Mouse (Mus musculus): ENCODE measurements at regions not wholly inside any gene's neighbourhood (a gene's known extent, or its start where the extent isn't known, plus 50 kb on each side); places are given as distances from the start of the nearest gene placed in this dataset.

GRCm38 (mm10) chr2:48538668-48539341 is 275.1 kb upstream of the Acvr2a start:
- DNase-seq (ENCODE audit: low spot score in 2 of 2): no peak

DNA sequence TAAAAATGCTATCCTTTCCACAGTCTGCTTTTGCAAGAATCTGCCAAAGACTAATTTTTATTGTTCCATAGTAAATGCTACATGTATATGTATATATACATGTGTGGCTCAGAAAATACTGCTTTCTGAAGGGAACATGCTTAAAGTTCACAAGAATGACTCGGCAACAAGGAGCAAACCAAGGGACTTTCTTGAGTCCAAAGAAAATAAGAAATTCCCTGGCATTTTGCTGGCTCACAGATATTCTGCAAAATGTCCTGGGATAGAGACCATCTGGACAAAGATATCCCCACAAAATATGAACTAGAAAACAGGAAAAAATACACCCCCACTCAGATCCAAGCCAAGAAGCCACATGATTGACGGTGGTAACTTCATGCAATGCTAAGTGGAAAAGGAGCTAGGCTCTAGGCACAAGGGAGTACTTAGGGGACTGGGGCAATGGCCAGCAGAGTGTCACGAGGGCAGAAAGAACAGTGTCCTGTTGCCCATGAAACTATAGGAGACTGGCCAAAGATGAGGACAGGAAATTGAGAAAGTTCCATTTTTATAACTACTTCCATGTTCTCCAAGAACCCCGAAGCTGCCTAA is 274.3 kb upstream of the Acvr2a start:
- DNase-seq (ENCODE audit: low spot score in 2 of 2): no peak

GRCm38 (mm10) chr2:48544377-48544776 is 269.5 kb upstream of the Acvr2a start:
- DNase-seq (ENCODE audit: low spot score in 2 of 2): no peak

GRCm38 (mm10) chr2:48545072-48545471 is 268.8 kb upstream of the Acvr2a start:
- no peak for DNase-seq (ENCODE audit: low spot score in 2 of 2)

GRCm38 (mm10) chr2:48545679-48546078 is 268.2 kb upstream of the Acvr2a start:
- no peak for DNase-seq (ENCODE audit: low spot score in 2 of 2)

DNA sequence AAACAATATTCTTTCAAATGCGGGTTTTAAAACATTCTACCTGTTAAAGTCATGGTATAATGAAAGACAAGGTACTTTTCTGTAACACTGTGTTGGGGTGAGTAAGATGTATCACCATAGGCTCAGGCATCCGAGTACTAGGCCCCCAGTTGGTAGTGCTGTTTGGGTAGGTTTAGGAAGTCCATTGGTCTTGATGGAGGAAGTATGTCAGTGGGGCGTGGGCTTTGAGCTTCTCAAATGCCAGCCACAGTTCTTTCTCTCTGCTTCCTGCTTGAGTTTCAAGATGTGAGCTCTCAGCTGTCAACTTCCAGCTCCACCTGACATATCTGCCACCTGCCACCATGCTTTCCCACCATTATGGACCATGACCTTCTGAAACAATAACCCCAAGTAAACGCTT is 267.7 kb upstream of the Acvr2a start:
- DNase-seq (ENCODE audit: low spot score in 2 of 2): no peak

GRCm38 (mm10) chr2:48556600-48556999 is 257.3 kb upstream of the Acvr2a start:
- DNase-seq (ENCODE audit: low spot score in 2 of 2): no peak

DNA sequence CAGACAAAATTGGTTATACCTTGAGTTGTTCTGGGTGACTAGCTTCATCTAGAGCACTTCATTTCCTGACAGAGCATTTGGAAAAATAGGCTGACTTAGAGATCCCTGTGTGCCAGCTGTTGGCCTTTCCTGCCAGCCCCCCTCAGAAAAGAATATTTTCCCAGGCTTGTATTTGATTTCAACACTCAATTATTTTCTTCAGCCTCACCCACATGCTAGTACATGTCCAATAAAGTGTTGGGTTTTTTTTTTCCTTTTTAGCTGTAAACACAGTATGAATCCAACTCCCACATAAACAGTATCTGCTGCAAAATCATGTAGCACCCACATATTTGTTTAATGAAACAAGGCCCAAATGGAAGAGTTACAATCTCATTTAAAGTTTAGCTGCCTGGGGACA is 256.8 kb upstream of the Acvr2a start:
- DNase-seq (ENCODE audit: low spot score in 2 of 2): no peak

DNA sequence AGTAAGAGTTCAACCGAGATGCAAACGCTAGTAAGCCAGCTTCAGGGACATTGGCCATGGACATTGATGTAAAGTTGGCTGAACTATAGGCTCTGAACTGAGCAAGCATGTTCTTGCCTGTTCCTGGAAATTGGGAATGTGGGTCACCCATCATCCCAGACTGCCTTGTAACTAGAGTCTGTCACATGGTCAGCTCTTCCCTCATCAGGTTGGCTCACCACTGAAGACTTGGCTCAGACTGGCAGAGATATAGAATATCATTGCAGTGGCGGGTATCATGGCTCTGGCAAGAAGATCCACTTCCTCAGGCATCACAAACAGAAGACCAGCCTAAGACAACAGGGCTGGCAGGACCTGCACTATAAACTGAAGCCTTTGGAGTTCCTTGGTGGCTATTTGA is 255.3 kb upstream of the Acvr2a start:
- DNase-seq (ENCODE audit: low spot score in 2 of 2): no peak

DNA sequence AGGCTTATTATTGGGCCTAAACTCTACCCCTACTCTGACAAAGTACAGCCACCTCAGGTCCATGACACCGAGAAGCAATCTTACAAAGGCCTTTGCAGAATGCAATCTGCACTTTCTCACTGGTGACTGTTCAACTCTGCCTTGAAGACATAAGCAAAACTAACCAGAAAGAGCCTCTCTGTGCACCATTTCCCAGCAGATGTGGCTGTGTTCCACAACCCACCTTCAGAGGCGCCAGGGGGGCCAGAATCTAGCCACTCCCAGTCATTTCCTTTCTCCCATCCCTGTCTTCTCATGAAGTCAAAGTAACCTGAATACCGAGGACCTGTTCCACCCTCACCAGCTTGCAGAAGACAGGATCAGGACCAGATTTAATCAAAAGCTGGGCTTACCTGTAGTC is 250.3 kb upstream of the Acvr2a start:
- no peak for DNase-seq (ENCODE audit: low spot score in 2 of 2)

- no peak for DNase-seq (ENCODE audit: low spot score in 2 of 2)
These were observed 249.7 kb upstream of the Acvr2a start for GRCm38 (mm10) chr2:48564170-48564569.

GRCm38 (mm10) chr2:48567871-48568270 is 246.0 kb upstream of the Acvr2a start:
- DNase-seq (ENCODE audit: low spot score in 2 of 2): no peak

- no peak for DNase-seq (ENCODE audit: low spot score in 2 of 2)
These were observed 227.6 kb upstream of the Acvr2a start for GRCm38 (mm10) chr2:48586162-48586830.

- DNase-seq (ENCODE audit: low spot score in 2 of 2): no peak
These were observed 227.1 kb upstream of the Acvr2a start for GRCm38 (mm10) chr2:48586831-48587169.

- DNase-seq (ENCODE audit: low spot score in 2 of 2): no peak
These were observed 224.2 kb upstream of the Acvr2a start for GRCm38 (mm10) chr2:48589709-48590108.

DNA sequence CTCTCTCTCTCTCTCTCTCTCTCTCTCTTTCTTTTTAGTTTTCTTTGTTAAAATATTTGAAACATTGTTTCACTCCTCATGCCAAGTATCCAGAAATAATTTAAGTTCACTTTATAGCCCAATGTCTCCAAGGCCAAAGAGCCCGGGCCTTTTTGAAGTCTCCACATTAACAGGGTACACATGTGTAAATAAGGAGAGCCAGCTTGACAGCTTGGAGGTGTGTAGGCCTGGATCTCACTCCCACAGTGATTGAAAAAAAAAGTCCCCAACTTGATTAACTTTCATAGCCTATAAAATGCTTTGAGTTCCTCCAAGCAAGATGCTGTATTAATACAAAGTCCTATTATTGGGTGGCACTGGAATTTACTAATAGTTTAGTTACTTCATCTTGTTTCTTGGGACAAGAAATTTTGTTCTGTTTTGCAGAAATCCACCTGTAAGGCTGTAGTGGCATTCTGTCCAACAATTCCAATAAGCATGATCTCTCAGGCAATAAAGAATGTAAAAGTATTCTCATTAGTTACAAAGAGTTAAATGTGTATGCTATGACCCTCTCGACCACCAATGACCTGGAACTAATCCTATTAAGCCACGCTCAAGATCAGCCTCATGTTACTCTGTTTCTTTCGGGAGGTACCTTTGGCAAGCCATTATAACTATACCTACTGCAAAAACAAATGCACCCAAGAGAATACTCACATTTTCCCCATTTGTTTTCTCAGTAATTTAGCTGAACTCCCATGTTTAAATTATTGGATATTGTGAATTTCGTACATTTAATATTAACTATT is 215.9 kb upstream of the Acvr2a start:
- DNase-seq (ENCODE audit: low spot score in 2 of 2): no peak

DNA sequence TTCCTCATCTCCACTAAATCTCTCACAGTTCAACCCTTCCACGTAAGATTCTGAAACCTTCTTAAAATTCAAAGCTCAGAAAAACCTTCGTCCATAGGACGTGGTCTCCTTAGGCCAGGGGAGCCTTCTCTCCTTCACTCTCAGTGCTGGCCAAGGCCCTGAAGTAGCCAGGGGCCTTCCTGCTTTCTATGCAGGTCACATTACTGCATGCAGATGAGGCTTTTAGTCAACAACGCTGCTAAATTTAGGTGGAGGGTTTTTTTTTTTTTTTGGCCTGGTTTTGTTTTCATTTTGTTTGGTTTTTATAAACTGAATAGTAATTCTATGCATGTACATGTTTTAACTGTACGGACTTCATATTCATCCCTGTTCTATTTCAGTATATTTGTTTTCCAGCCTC is 214.5 kb upstream of the Acvr2a start:
- DNase-seq (ENCODE audit: low spot score in 2 of 2): no peak

- DNase-seq (ENCODE audit: low spot score in 2 of 2): no peak
These were observed 212.1 kb upstream of the Acvr2a start for GRCm38 (mm10) chr2:48601855-48602254.

- no peak for DNase-seq (ENCODE audit: low spot score in 2 of 2)
These were observed 204.4 kb upstream of the Acvr2a start for GRCm38 (mm10) chr2:48609466-48609865.

DNA sequence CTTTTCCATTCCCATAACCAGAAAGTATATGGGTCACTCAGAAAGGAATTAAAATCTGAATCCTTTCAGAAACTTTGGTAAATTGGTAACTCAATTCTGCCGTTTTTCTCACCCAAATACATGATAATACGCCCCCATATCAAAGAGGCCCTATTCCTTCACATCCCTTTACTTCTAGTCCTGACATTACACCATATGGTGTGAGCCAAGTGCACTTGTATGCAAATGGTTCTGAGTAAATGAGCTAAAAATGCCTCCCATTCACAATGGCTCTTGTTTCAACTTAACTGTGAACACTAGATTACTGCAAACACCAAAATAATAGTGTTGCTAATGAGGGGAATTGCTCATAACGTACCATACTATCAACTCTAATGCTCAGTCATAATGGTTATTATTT is 201.7 kb upstream of the Acvr2a start:
- no peak for DNase-seq (ENCODE audit: low spot score in 2 of 2)

DNA sequence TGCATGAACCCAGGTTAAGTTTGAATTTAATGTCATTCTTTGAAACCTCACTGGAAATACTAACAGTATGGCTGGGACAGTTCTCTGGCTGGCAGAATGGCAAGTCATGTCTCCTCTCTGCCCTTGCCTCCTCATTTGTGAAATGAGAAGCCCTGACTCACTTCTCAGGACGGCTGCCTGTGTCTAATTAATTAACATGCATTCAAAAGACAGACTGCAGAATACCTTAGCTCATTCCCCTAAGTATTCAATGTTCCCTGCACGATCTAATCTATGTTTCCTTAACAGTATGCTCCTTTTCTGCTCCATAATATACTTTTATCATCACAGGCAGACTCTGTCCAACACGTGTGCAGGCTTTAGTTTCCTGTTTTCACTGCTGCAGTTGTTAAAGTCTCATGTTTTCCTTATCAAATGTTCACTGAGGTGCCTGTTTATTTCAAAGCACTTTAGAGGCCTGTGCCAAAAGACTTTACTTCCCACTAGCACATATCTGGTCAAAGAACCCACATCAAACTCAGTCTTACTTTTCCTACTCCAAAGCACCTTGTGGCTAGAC is 196.7 kb upstream of the Acvr2a start:
- DNase-seq (ENCODE audit: low spot score in 2 of 2): no peak

GRCm38 (mm10) chr2:48619042-48619441 is 194.9 kb upstream of the Acvr2a start:
- DNase-seq (ENCODE audit: low spot score in 2 of 2): no peak

All from urinary bladder, adult 18-20 months (tissue).